Mouse (Mus musculus): ENCODE data around the gene Anks1b. TPM values are rescaled to one million over a fixed set of nuclear protein-coding genes. Genes with fewer than 3 reads are reported as not detected.

The Anks1b gene
- polyA plus RNA-seq, 1 experiment from 2014 or later, result 3.0 TPM

DNA sequence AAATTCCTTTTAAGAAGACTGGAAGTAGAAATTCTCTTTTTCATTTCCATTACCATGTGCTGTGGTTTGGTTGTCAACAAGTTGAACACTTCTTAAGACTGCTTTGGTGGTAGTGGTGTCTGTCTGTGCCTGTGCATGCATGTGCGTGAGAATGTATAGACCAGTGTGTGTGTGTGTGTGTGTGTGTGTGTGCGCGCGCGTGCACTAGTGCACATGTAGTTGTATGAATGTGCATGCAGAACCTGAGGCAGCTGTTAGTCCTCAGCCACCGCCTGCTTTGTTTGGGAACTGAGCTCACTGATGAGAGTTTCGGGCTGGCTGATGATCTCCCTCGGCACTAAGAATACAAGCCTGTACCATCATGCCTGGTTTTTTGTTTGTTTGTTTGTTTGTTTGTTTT, 170.9 kb downstream of the Anks1b start:
- DNase-seq (ENCODE audit: low spot score) (no peak), ATAC-seq (replicated peaks; ENCODE audit: insufficient number of reproducible peaks, low FRiP score, low TSS enrichment, low read depth) (no peak)
- no peaks in the 10 kb centered on the region for H3K27me3 ChIP-seq (ENCODE audit: control insufficient read depth, insufficient read depth, low read length)
- no peaks in the 10 kb centered on the region for H3K36me3 ChIP-seq (replicated peaks; ENCODE audit: control insufficient read depth, insufficient read depth, low read depth, low read length)
- H3K9me3 ChIP-seq (replicated peaks; ENCODE audit: control insufficient read depth, low read length), result no peaks in the 10 kb centered on the region
- 94% methylated on average over 8 of the region's 8 CpGs for WGBS
- no peak overlapping the region for H3K4me2 ChIP-seq (ENCODE audit: low read depth, low read length)
- H3K9ac ChIP-seq (replicated peaks; ENCODE audit: low read length), result no peak overlapping the region
- H3K4me3 ChIP-seq (ENCODE audit: low read depth, low read length), result no peak overlapping the region
- no peak overlapping the region for H3K27ac ChIP-seq (replicated peaks; ENCODE audit: low read depth, low read length)
- no peaks in the 10 kb centered on the region for H3K4me1 ChIP-seq (ENCODE audit: control insufficient read depth, insufficient read depth, low read length)

- Histone ChIP-seq H3K36me3 (replicated peaks; ENCODE audit: control insufficient read depth, insufficient read depth, low read depth, low read length) (no peaks in the 10 kb centered on the region), H3K27ac (replicated peaks; ENCODE audit: low read depth, low read length) (no peak overlapping the region), H3K9me3 (replicated peaks; ENCODE audit: control insufficient read depth, low read length) (no peaks in the 10 kb centered on the region), H3K9ac (replicated peaks; ENCODE audit: low read length) (no peak overlapping the region), H3K4me1 (ENCODE audit: control insufficient read depth, insufficient read depth, low read length) (no peaks in the 10 kb centered on the region), H3K27me3 (ENCODE audit: control insufficient read depth, insufficient read depth, low read length) (no peaks in the 10 kb centered on the region), H3K4me3 (ENCODE audit: low read depth, low read length) (no peak overlapping the region), H3K4me2 (ENCODE audit: low read depth, low read length) (no peak overlapping the region)
- 44% methylated on average over 4 of the region's 4 CpGs for WGBS
- no peak for ATAC-seq (replicated peaks; ENCODE audit: insufficient number of reproducible peaks, low FRiP score, low TSS enrichment, low read depth)
- no peak for DNase-seq (ENCODE audit: low spot score)
Observed at GRCm38 (mm10) chr10:90068651-90069050, 195.3 kb downstream of the Anks1b start.

GRCm38 (mm10) chr10:90077930-90078329, 204.6 kb downstream of the Anks1b start:
- H3K36me3 ChIP-seq (replicated peaks; ENCODE audit: control insufficient read depth, insufficient read depth, low read depth, low read length), result no peaks in the 10 kb centered on the region
- H3K4me3 ChIP-seq (ENCODE audit: low read depth, low read length), result no peak overlapping the region
- no peak overlapping the region for H3K27ac ChIP-seq (replicated peaks; ENCODE audit: low read depth, low read length)
- 87% methylated on average over 9 of the region's 9 CpGs for WGBS
- H3K9ac ChIP-seq (replicated peaks; ENCODE audit: low read length), result no peak overlapping the region
- no peak overlapping the region for H3K4me2 ChIP-seq (ENCODE audit: low read depth, low read length)
- H3K9me3 ChIP-seq (replicated peaks; ENCODE audit: control insufficient read depth, low read length), result no peaks in the 10 kb centered on the region
- no peaks in the 10 kb centered on the region for H3K27me3 ChIP-seq (ENCODE audit: control insufficient read depth, insufficient read depth, low read length)
- no peak for DNase-seq (ENCODE audit: low spot score)
- H3K4me1 ChIP-seq (ENCODE audit: control insufficient read depth, insufficient read depth, low read length), result no peaks in the 10 kb centered on the region
- no peak for ATAC-seq (replicated peaks; ENCODE audit: insufficient number of reproducible peaks, low FRiP score, low TSS enrichment, low read depth)

DNA sequence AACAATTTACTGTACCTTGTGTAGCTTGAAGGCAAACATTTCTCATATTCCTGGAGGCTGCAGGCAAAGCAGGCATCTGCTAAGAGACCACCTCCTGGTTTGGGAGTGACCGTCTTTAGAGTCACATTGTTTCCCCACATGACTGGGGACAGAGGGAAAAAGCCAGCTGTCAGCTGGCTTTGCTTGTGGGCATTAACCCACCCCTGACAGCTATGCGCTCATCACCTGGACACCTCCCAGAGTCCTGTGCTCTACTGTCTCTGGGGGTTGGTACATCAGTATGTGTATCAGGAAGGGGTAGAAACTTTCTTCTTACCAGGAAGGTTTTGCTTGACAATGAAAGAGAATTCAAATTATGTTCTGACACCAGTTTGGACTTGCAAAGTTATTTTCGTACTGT, 207.8 kb downstream of the Anks1b start:
- Histone ChIP-seq H3K9ac (replicated peaks; ENCODE audit: low read length) (no peak overlapping the region), H3K27ac (replicated peaks; ENCODE audit: low read depth, low read length) (no peak overlapping the region), H3K4me2 (ENCODE audit: low read depth, low read length) (no peak overlapping the region), H3K4me1 (ENCODE audit: control insufficient read depth, insufficient read depth, low read length) (no peaks in the 10 kb centered on the region), H3K9me3 (replicated peaks; ENCODE audit: control insufficient read depth, low read length) (no peaks in the 10 kb centered on the region), H3K4me3 (ENCODE audit: low read depth, low read length) (no peak overlapping the region), H3K36me3 (replicated peaks; ENCODE audit: control insufficient read depth, insufficient read depth, low read depth, low read length) (no peaks in the 10 kb centered on the region), H3K27me3 (ENCODE audit: control insufficient read depth, insufficient read depth, low read length) (no peaks in the 10 kb centered on the region)
- ATAC-seq (replicated peaks; ENCODE audit: insufficient number of reproducible peaks, low FRiP score, low TSS enrichment, low read depth), result no peak
- DNase-seq (ENCODE audit: low spot score), result no peak
- WGBS, result 50% methylated on average over 3 of the region's 3 CpGs

- peak; percentile 53 for DNase-seq (ENCODE audit: low spot score)
- Histone ChIP-seq H3K4me2 (ENCODE audit: low read depth, low read length) (no peak overlapping the region), H3K27me3 (ENCODE audit: control insufficient read depth, insufficient read depth, low read length) (no peaks in the 10 kb centered on the region), H3K4me1 (ENCODE audit: control insufficient read depth, insufficient read depth, low read length) (no peaks in the 10 kb centered on the region), H3K4me3 (ENCODE audit: low read depth, low read length) (no peak overlapping the region), H3K27ac (replicated peaks; ENCODE audit: low read depth, low read length) (no peak overlapping the region), H3K9me3 (replicated peaks; ENCODE audit: control insufficient read depth, low read length) (no peaks in the 10 kb centered on the region), H3K36me3 (replicated peaks; ENCODE audit: control insufficient read depth, insufficient read depth, low read depth, low read length) (no peaks in the 10 kb centered on the region), H3K9ac (replicated peaks; ENCODE audit: low read length) (no peak overlapping the region)
- WGBS, result 23% methylated on average over 7 of the region's 7 CpGs
- ATAC-seq (replicated peaks; ENCODE audit: insufficient number of reproducible peaks, low FRiP score, low TSS enrichment, low read depth), result no peak
Observed at GRCm38 (mm10) chr10:90081630-90082029, 208.3 kb downstream of the Anks1b start.

DNA sequence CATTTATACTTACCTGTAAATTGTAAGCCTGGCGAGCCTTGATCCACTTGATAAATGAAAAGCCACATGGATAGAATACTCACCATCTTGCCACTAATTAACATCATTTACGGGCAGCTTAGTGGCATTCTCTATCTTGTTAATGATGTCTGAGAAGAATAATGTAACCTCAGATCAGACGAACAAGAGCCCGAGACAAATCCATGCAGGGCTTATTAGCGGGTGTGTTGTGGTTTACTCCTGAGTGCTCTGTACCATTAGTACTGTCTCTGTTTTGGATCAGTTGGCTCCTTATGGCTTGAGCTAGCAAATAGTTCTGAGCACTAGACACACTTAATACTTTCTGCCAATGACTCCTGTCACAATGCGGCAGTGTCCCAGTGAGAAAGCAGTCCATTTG, 220.6 kb downstream of the Anks1b start:
- no peak overlapping the region for H3K4me2 ChIP-seq (ENCODE audit: low read depth, low read length)
- H3K9me3 ChIP-seq (replicated peaks; ENCODE audit: control insufficient read depth, low read length), result no peaks in the 10 kb centered on the region
- DNase-seq (ENCODE audit: low spot score) (no peak), ATAC-seq (replicated peaks; ENCODE audit: insufficient number of reproducible peaks, low FRiP score, low TSS enrichment, low read depth) (no peak)
- H3K36me3 ChIP-seq (replicated peaks; ENCODE audit: control insufficient read depth, insufficient read depth, low read depth, low read length), result no peaks in the 10 kb centered on the region
- WGBS, result 83% methylated on average over 6 of the region's 6 CpGs
- H3K27me3 ChIP-seq (ENCODE audit: control insufficient read depth, insufficient read depth, low read length), result no peaks in the 10 kb centered on the region
- H3K4me3 ChIP-seq (ENCODE audit: low read depth, low read length), result no peak overlapping the region
- H3K9ac ChIP-seq (replicated peaks; ENCODE audit: low read length), result no peak overlapping the region
- H3K27ac ChIP-seq (replicated peaks; ENCODE audit: low read depth, low read length), result no peak overlapping the region
- no peaks in the 10 kb centered on the region for H3K4me1 ChIP-seq (ENCODE audit: control insufficient read depth, insufficient read depth, low read length)

DNA sequence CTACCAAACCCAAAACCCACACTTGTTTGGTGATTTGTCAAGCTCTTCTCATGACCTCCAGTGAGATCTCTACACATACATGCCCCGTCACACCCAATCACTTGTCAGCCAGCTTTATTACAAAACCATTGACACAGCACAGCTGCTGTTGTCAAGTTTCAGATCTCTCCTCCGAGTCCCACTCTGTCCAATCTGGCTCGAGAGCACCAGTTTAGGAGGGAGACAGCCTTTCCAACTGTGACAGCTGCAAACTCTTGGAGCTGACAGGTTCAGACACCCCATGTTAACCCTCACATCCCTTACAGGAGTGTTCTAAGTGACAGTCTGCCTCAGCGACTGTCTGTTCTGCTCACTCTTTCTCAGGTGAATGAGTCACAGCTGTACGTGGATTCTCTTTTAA, 239.4 kb downstream of the Anks1b start:
- Histone ChIP-seq H3K27me3 (ENCODE audit: control insufficient read depth, insufficient read depth, low read length) (no peaks in the 10 kb centered on the region), H3K9me3 (replicated peaks; ENCODE audit: control insufficient read depth, low read length) (no peaks in the 10 kb centered on the region), H3K4me1 (ENCODE audit: control insufficient read depth, insufficient read depth, low read length) (no peaks in the 10 kb centered on the region), H3K4me3 (ENCODE audit: low read depth, low read length) (no peak overlapping the region), H3K36me3 (replicated peaks; ENCODE audit: control insufficient read depth, insufficient read depth, low read depth, low read length) (no peaks in the 10 kb centered on the region), H3K9ac (replicated peaks; ENCODE audit: low read length) (no peak overlapping the region), H3K27ac (replicated peaks; ENCODE audit: low read depth, low read length) (no peak overlapping the region), H3K4me2 (ENCODE audit: low read depth, low read length) (no peak overlapping the region)
- no peak for ATAC-seq (replicated peaks; ENCODE audit: insufficient number of reproducible peaks, low FRiP score, low TSS enrichment, low read depth)
- no peak for DNase-seq (ENCODE audit: low spot score)
- 65% methylated on average over 5 of the region's 5 CpGs for WGBS

DNA sequence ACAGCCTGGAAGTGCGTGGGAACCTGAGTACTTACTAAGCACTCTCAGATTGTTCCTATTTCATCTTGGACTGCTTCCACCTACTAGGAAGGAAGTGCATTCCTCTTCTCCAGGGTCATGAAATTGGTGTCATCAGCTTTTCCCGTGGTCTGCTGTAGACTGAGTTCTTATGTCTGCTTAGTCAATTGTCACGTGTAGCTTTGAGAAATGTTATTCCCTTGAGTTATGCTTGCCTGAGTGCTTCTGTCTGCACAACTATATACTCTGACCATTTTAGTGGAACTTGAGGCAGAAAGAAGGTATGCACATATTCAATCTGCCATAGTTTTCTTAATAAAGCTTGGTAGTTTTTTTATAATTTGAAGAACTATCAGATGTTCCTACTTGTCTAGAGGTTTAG, 243.6 kb downstream of the Anks1b start:
- DNase-seq (ENCODE audit: low spot score) (no peak), ATAC-seq (replicated peaks; ENCODE audit: insufficient number of reproducible peaks, low FRiP score, low TSS enrichment, low read depth) (no peak)
- Histone ChIP-seq H3K9ac (replicated peaks; ENCODE audit: low read length) (no peak overlapping the region), H3K36me3 (replicated peaks; ENCODE audit: control insufficient read depth, insufficient read depth, low read depth, low read length) (no peaks in the 10 kb centered on the region), H3K27me3 (ENCODE audit: control insufficient read depth, insufficient read depth, low read length) (no peaks in the 10 kb centered on the region), H3K9me3 (replicated peaks; ENCODE audit: control insufficient read depth, low read length) (no peaks in the 10 kb centered on the region), H3K4me1 (ENCODE audit: control insufficient read depth, insufficient read depth, low read length) (no peaks in the 10 kb centered on the region), H3K4me2 (ENCODE audit: low read depth, low read length) (no peak overlapping the region), H3K27ac (replicated peaks; ENCODE audit: low read depth, low read length) (no peak overlapping the region), H3K4me3 (ENCODE audit: low read depth, low read length) (no peak overlapping the region)
- WGBS, result 77% methylated on average over 3 of the region's 3 CpGs

Data from embryonic facial prominence, embryonic 11.5 days (tissue).